Mouse (Mus musculus): ENCODE measurements around the gene Dusp19. TPM values are rescaled to one million over a fixed set of nuclear protein-coding genes. Genes with fewer than 3 reads are reported as not detected.
A peak's percentile ranks its signal among the peaks of the same experiment; 100 is the strongest.

The Dusp19 gene
- polyA plus RNA-seq, 1 experiment from 2014 or later = 16.9 TPM

GRCm38 (mm10) chr2:80661414-80661813, 44.6 kb downstream of the Dusp19 start:
- ATAC-seq (ENCODE audit: low FRiP score, low read depth) = no peak
- peaks cover 39% of the 10 kb centered on the region for H3K36me3 ChIP-seq

GRCm38 (mm10) chr2:80662682-80663081, 45.8 kb downstream of the Dusp19 start:
- H3K9ac ChIP-seq = no peak overlapping the region
- 87% methylated on average over 2 of the region's 2 CpGs for WGBS
- H3K4me2 ChIP-seq (replicated peaks) = no peak overlapping the region
- H3K9me3 ChIP-seq = no peaks in the 10 kb centered on the region
- H3K27ac ChIP-seq = no peak overlapping the region
- H3K27me3 ChIP-seq = no peaks in the 10 kb centered on the region
- no peaks in the 10 kb centered on the region for H3K4me1 ChIP-seq
- peaks cover 28% of the 10 kb centered on the region for H3K36me3 ChIP-seq
- ATAC-seq (ENCODE audit: low FRiP score, low read depth) = no peak
- H3K4me3 ChIP-seq = no peak overlapping the region

More at GRCm38 (mm10) chr2:80661414-80661813, 44.6 kb downstream of the Dusp19 start:
- no peaks in the 10 kb centered on the region for H3K9me3 ChIP-seq
- no peak overlapping the region for H3K9ac ChIP-seq
- no peaks in the 10 kb centered on the region for H3K4me1 ChIP-seq
- H3K27me3 ChIP-seq = no peaks in the 10 kb centered on the region
- no peak overlapping the region for H3K4me2 ChIP-seq (replicated peaks)
- no peak overlapping the region for H3K27ac ChIP-seq
- no peak overlapping the region for H3K4me3 ChIP-seq

DNA sequence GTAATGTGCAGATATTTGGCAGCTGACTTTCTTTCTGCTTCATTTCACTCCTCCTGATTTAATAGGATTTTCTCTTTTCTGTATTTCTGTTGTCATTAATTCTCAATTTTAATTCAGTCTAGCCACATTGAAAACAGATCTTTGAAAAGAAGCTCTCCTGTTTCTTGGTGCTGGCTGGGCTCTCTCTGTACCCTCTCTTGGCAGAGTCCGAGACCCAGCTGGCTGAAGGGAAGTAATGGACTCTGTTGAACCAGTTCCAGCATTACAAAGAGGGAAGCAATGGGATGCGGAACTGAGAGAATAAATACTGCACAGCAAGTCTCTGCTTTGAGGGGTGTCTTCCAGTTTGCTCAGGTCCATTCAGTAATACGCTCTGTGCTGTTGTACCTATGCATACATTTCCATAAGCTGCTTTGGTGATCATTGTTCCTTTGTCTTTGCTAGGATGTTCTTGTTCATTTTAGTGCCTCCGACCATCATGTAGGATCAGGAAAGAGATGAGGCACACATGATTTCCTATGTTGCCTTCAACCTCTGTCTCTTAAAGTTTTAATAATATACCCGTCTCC, 50.6 kb downstream of the Dusp19 start:
- Histone ChIP-seq H3K4me1 (no peaks in the 10 kb centered on the region), H3K27ac (no peak overlapping the region), H3K4me2 (replicated peaks) (no peak overlapping the region), H3K9me3 (no peaks in the 10 kb centered on the region), H3K36me3 (peaks cover 17% of the 10 kb centered on the region; the same call in 1 of the 2 replicates), H3K4me3 (no peak overlapping the region), H3K27me3 (no peaks in the 10 kb centered on the region), H3K9ac (no peak overlapping the region)
- no peak for ATAC-seq (ENCODE audit: low FRiP score, low read depth)
- WGBS = 94% methylated on average over 5 of the region's 5 CpGs

GRCm38 (mm10) chr2:80669868-80670666, 53.2 kb downstream of the Dusp19 start:
- Histone ChIP-seq H3K9me3 (no peaks in the 10 kb centered on the region), H3K27ac (no peak overlapping the region), H3K4me3 (no peak overlapping the region), H3K4me1 (no peaks in the 10 kb centered on the region), H3K9ac (no peak overlapping the region), H3K4me2 (replicated peaks) (no peak overlapping the region), H3K27me3 (no peaks in the 10 kb centered on the region), H3K36me3 (peaks cover 7% of the 10 kb centered on the region; the same call in 1 of the 2 replicates)
- ATAC-seq (ENCODE audit: low FRiP score, low read depth) = 0 out of 2 replicates have a peak, but pooled peaks have one; percentile 15
- WGBS = 73% methylated on average over 11 of the region's 11 CpGs

- H3K27me3 ChIP-seq = no peaks in the 10 kb centered on the region
- no peaks in the 10 kb centered on the region for H3K36me3 ChIP-seq
- ATAC-seq (ENCODE audit: low FRiP score, low read depth) = no peak
- H3K27ac ChIP-seq = no peak overlapping the region
- H3K9me3 ChIP-seq = no peaks in the 10 kb centered on the region
- H3K4me2 ChIP-seq (replicated peaks) = no peak overlapping the region
- H3K9ac ChIP-seq = no peak overlapping the region
- 84% methylated on average over 8 of the region's 8 CpGs for WGBS
- H3K4me3 ChIP-seq = no peak overlapping the region
- no peaks in the 10 kb centered on the region for H3K4me1 ChIP-seq
Measured at GRCm38 (mm10) chr2:80678803-80679202, 62.0 kb downstream of the Dusp19 start.

MicroRNAs within 50 kb of the gene (microRNA counts, 519-probe panel; counts per million panel counts)
- not detected for microRNA mmu-miR-684

Small RNA genes lying within 50 kb of the gene (microRNA-seq; reads per million reads assigned to microRNA genes)
- not detected for gene Mir684-1

Other genes with a start within 250 kb of the Dusp19 start
- gene Frzb, start 169.4 kb upstream of the Dusp19 start, polyA plus RNA-seq (2015; fragmentation: Nextera tagmentation; extraction: Ambion mirVana) = 19.5 and 25.2 TPM in 2 replicates
- 63.0 and 64.1 TPM in 2 replicates for gene Nckap1, start 35.7 kb upstream of the Dusp19 start, polyA plus RNA-seq (2015; fragmentation: Nextera tagmentation; extraction: Ambion mirVana)
- gene Nup35, start 191 bp downstream of the Dusp19 start, polyA plus RNA-seq (2015; fragmentation: Nextera tagmentation; extraction: Ambion mirVana) = 48.0 and 51.8 TPM in 2 replicates

All from limb, embryonic 13.5 days (tissue).